Mouse (Mus musculus) liver, embryonic 14.5 days (tissue): Measurements from ENCODE around the gene Cfap97d2.

Source experiments
- CTCF ChIP-seq: IDR thresholded peaks from 2 replicates; pipeline ENCODE4 v1.5.1; 2016; ENCODE audit warnings: antibody characterized with exemption, low read depth, control low read depth
- EP300 ChIP-seq: IDR thresholded peaks from 2 replicates; pipeline ENCODE4 v1.6.1; 2016; ENCODE audit warnings: antibody characterized with exemption, low read depth

- TF ChIP-seq CTCF (no peak), EP300 (no peak)
Measured at GRCm38 (mm10) chr8:13718980-13719379, 13.3 kb downstream of the Cfap97d2 start.
